Mouse (Mus musculus) liver, adult 2 months (tissue): ENCODE measurements around the gene Adamts14.

Experiments used
- CTCF ChIP-seq: fragments of 200-500 bp; IDR thresholded peaks from 2 replicates; pipeline ENCODE4 v1.5.1; 2011; ENCODE audit warnings: low read depth, low read length, control low read depth
- POLR2A ChIP-seq: fragments of 200-500 bp; IDR thresholded peaks from 2 replicates; pipeline ENCODE4 v1.6.1; 2011; ENCODE audit warnings: low read length, control low read depth; ENCODE audit not compliant: insufficient read depth; ENCODE audit errors: extremely low read depth

DNA sequence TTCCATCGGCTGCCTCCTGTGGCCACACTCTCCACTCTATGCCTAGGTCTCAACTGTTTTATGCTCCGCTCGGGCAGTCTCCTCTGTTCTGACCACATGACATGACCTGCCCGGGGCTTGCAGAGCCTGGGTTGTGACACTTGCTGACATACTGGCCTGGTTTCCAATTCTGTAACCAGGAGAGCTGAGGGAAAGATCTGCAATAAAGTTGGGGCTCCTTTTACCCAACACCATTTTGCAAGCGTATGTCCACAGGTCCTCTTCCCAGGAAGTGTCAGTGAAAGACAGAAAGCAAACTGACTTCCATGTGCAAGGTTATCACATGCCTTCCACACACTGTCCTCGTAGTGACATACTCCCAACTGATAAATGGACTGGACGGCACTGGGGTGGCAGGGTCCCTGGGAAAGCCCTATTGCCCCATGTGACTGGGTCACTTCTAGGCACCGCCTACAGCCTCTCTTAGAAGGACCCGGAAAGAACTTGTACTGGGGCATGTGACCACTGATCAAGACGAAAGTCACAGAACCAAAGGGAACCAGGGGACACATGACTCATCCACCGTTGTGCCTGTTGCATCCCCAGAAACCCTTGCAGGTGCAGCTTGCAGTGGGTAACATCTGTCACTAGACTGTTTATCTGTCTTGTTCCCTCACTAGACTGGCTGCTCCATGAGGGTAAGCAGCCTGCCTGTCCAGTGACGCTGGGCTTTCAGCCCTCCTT is 71.5 kb downstream of the Adamts14 start:
- TF ChIP-seq CTCF (no peak), POLR2A (no peak)
